Mouse (Mus musculus): ENCODE measurements around the gene Pde2a. TPM values are rescaled to one million over a fixed set of nuclear protein-coding genes. Genes with fewer than 3 reads are reported as not detected.
A peak's percentile ranks its signal among the peaks of the same experiment; 100 is the strongest.

Pde2a gene
- polyA plus RNA-seq (2011; ENCODE audit: insufficient read depth, insufficient read length, low replicate concordance, missing spikeins): 33.2 and 37.8 TPM in 2 replicates

DNA sequence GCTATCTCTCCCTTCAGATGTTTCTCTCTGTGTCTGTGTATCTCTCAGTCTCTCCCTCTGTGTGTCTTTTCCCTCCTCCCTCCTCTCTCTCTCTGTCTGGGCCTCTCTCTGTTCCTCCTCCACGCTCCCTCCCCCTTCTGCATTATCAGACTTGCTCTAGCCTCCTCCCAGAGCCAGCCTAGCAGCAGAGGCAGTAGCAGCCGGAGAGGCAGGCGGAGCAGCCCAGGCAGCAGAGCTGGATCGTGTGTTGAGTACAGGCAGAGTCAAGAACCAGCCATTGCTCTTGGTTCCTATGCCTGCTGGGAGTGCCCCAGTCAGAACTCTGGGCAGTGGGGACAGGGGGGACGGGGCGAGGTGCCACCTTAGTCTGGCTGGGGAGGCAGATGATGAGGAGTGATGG lies at the start of gene Pde2a:
Pde2a (plus strand) TSS at position 163 of the 400 bp plus-strand sequence.
- Histone ChIP-seq H3K4me3 (replicated peaks; ENCODE audit: control insufficient read depth, low read depth, low read length) (no peak within 1 kb of the TSS), H3K4me1 (ENCODE audit: control insufficient read depth, insufficient read depth, low read length) (no peaks in the 10 kb centered on the region), H3K27ac (ENCODE audit: control insufficient read depth, insufficient read depth, low read depth, low read length, poor library complexity) (no peak within 1 kb of the TSS)
- WGBS: 23% methylated on average over 6 of the region's 6 CpGs
- TF ChIP-seq CTCF (IDR thresholded peaks at IDR 0.05; ENCODE audit: control insufficient read depth, insufficient read depth, low read length) (no peak), POLR2A (IDR thresholded peaks at IDR 0.05; ENCODE audit: borderline replicate concordance, control insufficient read depth, low read depth, low read length) (no peak)

DNA sequence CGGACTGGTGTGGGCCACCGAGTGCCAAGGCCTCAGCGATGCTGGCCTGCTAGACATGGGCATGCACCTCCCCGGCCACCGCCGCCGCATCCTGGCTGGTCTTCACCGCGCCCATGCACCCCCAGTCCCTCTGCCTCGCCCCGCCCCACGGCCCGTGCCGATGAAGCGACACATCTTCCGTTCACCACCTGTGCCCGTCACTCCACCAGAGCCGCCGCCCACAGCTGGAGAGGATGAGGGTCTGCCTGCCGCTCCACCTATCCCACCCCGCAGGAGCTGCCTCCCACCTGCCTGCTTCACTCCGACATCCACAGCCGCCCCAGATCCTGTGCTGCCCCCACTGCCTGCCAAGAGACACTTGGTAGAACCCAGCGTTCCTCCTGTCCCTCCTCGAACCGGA lies 48.4 kb upstream of the Pde2a start:
- Histone ChIP-seq H3K4me3 (replicated peaks; ENCODE audit: control insufficient read depth, low read depth, low read length) (no peak overlapping the region), H3K4me1 (ENCODE audit: control insufficient read depth, insufficient read depth, low read length) (peaks cover 2% of the 10 kb centered on the region), H3K27ac (ENCODE audit: control insufficient read depth, insufficient read depth, low read depth, low read length, poor library complexity) (no peak overlapping the region)
- TF ChIP-seq CTCF (IDR thresholded peaks at IDR 0.05; ENCODE audit: control insufficient read depth, insufficient read depth, low read length) (no peak), POLR2A (IDR thresholded peaks at IDR 0.05; ENCODE audit: borderline replicate concordance, control insufficient read depth, low read depth, low read length) (no peak)
- WGBS: 94% methylated on average over 26 of the region's 26 CpGs

DNA sequence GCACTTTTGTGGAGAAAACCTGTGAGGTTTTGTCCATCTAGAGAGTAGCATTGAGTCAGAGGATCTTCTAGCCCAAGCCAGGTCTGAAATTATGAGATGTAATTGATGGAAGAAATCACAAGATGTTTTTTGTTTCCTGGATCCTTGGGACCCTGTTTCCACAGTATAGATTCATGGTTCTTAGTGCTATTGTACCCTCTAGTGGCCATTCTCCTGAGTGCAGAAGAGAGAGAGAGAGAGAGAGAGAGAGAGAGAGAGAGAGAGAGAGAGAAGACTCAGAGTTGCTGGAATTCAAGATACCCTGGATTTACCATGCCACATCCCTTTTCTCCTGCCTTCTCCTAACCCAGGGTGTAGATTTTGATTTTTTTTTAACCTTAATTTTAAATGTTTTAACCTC lies 47.3 kb upstream of the Pde2a start:
- TF ChIP-seq CTCF (IDR thresholded peaks at IDR 0.05; ENCODE audit: control insufficient read depth, insufficient read depth, low read length) (no peak), POLR2A (IDR thresholded peaks at IDR 0.05; ENCODE audit: borderline replicate concordance, control insufficient read depth, low read depth, low read length) (no peak)
- H3K4me1 ChIP-seq (ENCODE audit: control insufficient read depth, insufficient read depth, low read length): peaks cover 1% of the 10 kb centered on the region
- no peak overlapping the region for H3K27ac ChIP-seq (ENCODE audit: control insufficient read depth, insufficient read depth, low read depth, low read length, poor library complexity)
- no peak overlapping the region for H3K4me3 ChIP-seq (replicated peaks; ENCODE audit: control insufficient read depth, low read depth, low read length)

DNA sequence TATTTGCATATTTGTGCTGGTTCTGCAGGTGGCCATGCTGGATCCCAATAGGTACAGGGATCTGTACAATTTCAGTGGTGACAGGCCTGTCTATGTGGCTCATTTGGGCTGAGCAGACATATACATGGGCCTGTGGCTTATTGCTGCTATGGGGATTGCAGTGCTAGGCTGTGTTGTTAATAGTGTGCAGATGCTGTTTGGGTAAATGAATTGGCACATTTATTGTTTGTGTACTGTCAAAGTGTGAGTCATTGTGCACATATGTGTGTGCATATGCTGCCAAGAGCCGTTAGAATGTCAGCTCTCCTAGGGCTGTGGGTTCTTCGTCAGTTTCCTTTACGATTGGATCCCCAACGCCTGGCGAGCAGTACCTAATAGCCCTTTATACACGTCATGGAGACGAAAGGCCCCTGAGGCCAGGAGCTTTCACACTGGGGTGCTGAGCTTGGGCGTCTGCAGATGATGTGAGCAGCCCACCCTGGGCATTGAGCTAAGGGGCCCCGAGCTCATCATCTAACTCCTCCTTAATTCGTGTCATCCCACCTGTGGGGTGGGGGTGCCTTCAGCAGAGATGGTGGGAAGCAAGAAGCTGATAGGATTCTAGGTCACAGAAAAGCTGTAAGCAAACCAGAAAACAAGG lies 44.7 kb upstream of the Pde2a start:
- WGBS: 84% methylated on average over 10 of the region's 10 CpGs
- no peak for TF ChIP-seq POLR2A (IDR thresholded peaks at IDR 0.05; ENCODE audit: borderline replicate concordance, control insufficient read depth, low read depth, low read length)
- TF ChIP-seq CTCF (IDR thresholded peaks at IDR 0.05; ENCODE audit: control insufficient read depth, insufficient read depth, low read length): no peak
- no peak overlapping the region for H3K4me3 ChIP-seq (replicated peaks; ENCODE audit: control insufficient read depth, low read depth, low read length)
- H3K4me1 ChIP-seq (ENCODE audit: control insufficient read depth, insufficient read depth, low read length): peaks cover 5% of the 10 kb centered on the region
- no peak overlapping the region for H3K27ac ChIP-seq (ENCODE audit: control insufficient read depth, insufficient read depth, low read depth, low read length, poor library complexity)

DNA sequence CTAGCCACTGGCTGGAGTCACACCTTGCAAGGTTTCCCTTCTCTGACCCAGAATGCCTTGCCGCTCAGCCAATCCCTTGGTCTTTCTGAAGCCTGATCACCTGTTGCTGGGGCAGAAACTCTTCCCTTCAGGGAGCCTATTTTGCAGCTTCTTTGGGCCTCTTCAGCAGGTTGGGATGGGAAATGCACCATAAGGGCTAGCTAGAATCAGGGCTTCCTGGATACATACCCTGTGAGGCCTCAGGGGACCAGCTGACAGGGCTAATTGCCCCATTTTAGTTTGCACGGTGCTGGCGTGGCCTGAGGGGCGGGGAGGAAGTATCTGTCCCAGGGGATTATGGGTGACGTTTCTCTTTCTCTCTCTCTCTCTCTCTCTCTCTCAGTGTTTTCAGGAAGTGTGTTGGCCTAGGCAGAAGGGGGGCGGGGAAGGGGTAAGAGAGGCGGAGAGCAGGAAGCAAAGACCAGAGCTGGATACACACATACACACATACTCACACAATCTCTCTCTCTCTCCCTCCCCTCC lies 43.7 kb upstream of the Pde2a start:
- H3K4me1 ChIP-seq (ENCODE audit: control insufficient read depth, insufficient read depth, low read length): peaks cover 7% of the 10 kb centered on the region
- TF ChIP-seq POLR2A (IDR thresholded peaks at IDR 0.05; ENCODE audit: borderline replicate concordance, control insufficient read depth, low read depth, low read length): peak; percentile 51; the same call in 1 of the 2 replicates
- TF ChIP-seq CTCF (IDR thresholded peaks at IDR 0.05; ENCODE audit: control insufficient read depth, insufficient read depth, low read length): no peak; the same call in 1 of the 2 replicates

DNA sequence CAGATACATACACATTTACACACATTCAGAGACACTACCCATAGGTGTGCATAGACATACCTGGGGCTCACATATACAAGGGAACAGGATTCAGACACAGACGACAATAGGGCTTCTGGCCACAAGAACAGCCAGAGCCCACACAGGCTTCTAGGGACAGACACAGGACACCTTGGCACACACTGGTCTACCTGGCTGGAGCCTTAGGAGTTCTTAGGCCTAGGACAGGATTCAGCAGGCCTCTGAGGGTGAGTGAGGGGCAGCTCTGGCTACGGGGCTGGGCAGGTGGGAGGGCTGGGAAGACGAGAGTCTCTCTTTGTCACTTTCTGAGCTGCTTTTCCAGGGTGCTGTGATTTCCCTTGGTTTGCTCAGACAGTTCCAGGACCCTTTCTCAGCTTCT lies 43.2 kb upstream of the Pde2a start:
- H3K27ac ChIP-seq (ENCODE audit: control insufficient read depth, insufficient read depth, low read depth, low read length, poor library complexity): peak overlapping the region; percentile 44
- TF ChIP-seq POLR2A (IDR thresholded peaks at IDR 0.05; ENCODE audit: borderline replicate concordance, control insufficient read depth, low read depth, low read length) (no peak), CTCF (IDR thresholded peaks at IDR 0.05; ENCODE audit: control insufficient read depth, insufficient read depth, low read length) (no peak)
- H3K4me3 ChIP-seq (replicated peaks; ENCODE audit: control insufficient read depth, low read depth, low read length): peak overlapping the region; percentile 26
- H3K4me1 ChIP-seq (ENCODE audit: control insufficient read depth, insufficient read depth, low read length): peaks cover 7% of the 10 kb centered on the region; the same call in 1 of the 2 replicates
- 36% methylated on average over 3 of the region's 3 CpGs for WGBS

More for the DNA sequence above, 43.7 kb upstream of the Pde2a start:
- WGBS: 4% methylated on average over 7 of the region's 7 CpGs
- Histone ChIP-seq H3K27ac (ENCODE audit: control insufficient read depth, insufficient read depth, low read depth, low read length, poor library complexity) (peak overlapping the region; percentile 44), H3K4me3 (replicated peaks; ENCODE audit: control insufficient read depth, low read depth, low read length) (peak overlapping the region; percentile 17)

DNA sequence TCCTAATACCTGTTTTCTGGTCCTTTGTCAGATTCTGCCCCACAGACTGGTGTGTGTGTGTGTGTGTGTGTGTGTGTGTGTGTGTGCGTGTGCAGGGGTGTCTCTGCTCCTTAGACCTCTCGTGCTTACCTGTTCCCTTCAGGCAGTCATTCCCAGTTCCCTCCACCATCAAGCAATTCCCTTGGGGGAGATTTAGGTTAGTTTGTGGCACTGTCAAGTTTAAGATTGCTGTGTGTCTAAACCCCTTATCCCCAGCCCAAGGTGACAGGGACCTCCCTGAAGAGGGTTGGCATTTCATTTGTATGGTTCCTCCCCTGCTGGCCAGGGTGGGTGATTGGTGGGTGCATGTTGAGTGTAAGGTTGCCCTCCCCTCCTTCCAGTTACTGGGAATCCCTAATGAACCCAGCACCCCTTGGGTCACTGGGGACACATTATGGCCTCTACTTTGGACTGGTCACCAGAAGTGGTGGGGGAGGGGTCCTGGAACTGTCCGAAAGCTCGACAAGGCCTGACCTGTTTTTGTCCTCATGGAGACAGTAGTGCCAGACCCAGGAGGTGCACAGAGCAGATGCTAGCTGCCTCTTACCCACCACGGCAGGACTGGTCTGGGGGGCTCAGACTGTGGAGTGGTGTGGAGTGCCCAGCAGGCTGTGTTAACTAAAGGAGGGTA lies 42.6 kb upstream of the Pde2a start:
- TF ChIP-seq POLR2A (IDR thresholded peaks at IDR 0.05; ENCODE audit: borderline replicate concordance, control insufficient read depth, low read depth, low read length): no peak
- TF ChIP-seq CTCF (IDR thresholded peaks at IDR 0.05; ENCODE audit: control insufficient read depth, insufficient read depth, low read length): no peak
- 48% methylated on average over 5 of the region's 5 CpGs for WGBS
- H3K4me3 ChIP-seq (replicated peaks; ENCODE audit: control insufficient read depth, low read depth, low read length): no peak overlapping the region
- H3K27ac ChIP-seq (ENCODE audit: control insufficient read depth, insufficient read depth, low read depth, low read length, poor library complexity): no peak overlapping the region
- peaks cover 7% of the 10 kb centered on the region; the same call in 1 of the 2 replicates for H3K4me1 ChIP-seq (ENCODE audit: control insufficient read depth, insufficient read depth, low read length)

DNA sequence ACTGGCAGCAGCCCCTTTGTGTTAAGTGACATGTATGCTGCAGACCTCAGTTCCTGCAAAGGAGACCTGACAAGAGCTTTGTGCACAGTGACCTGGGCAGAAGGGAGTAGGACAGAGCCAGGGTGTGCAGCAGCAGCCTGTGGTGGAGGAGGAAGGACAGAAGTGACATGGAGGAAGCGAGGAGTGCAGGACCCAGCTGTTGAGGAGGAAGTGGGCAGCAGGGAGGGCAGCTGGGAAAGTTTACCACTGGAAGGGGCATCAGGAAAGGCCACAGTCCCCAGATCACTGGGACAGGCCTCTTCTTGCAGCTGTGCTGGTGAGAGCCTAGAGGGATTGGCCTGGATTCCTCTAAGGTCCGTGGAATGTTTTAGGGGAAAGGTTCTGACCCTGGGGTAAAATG lies 41.8 kb upstream of the Pde2a start:
- Histone ChIP-seq H3K4me3 (replicated peaks; ENCODE audit: control insufficient read depth, low read depth, low read length) (no peak overlapping the region), H3K4me1 (ENCODE audit: control insufficient read depth, insufficient read depth, low read length) (peaks cover 7% of the 10 kb centered on the region; the same call in 1 of the 2 replicates), H3K27ac (ENCODE audit: control insufficient read depth, insufficient read depth, low read depth, low read length, poor library complexity) (peak overlapping the region; percentile 13)
- WGBS: 41% methylated on average over 2 of the region's 2 CpGs
- TF ChIP-seq CTCF (IDR thresholded peaks at IDR 0.05; ENCODE audit: control insufficient read depth, insufficient read depth, low read length) (no peak), POLR2A (IDR thresholded peaks at IDR 0.05; ENCODE audit: borderline replicate concordance, control insufficient read depth, low read depth, low read length) (no peak)
